Mouse (Mus musculus) spleen, embryonic (tissue): Measurements from ENCODE around the gene 2310039H08Rik.
"Not testable (repeated sequence)": the region's sequence is repeated elsewhere in the genome, so short reads cannot be mapped to it uniquely, and the experiment has no call there.

Source experiments
- CTCF ChIA-PET: fragments of 350-600 bp; sonication (Branson Sonifier 250); formaldehyde crosslinking; loops from one replicate; lab custom pipeline; 2022; lab: Charles Lee

Gene 2310039H08Rik

DNA sequence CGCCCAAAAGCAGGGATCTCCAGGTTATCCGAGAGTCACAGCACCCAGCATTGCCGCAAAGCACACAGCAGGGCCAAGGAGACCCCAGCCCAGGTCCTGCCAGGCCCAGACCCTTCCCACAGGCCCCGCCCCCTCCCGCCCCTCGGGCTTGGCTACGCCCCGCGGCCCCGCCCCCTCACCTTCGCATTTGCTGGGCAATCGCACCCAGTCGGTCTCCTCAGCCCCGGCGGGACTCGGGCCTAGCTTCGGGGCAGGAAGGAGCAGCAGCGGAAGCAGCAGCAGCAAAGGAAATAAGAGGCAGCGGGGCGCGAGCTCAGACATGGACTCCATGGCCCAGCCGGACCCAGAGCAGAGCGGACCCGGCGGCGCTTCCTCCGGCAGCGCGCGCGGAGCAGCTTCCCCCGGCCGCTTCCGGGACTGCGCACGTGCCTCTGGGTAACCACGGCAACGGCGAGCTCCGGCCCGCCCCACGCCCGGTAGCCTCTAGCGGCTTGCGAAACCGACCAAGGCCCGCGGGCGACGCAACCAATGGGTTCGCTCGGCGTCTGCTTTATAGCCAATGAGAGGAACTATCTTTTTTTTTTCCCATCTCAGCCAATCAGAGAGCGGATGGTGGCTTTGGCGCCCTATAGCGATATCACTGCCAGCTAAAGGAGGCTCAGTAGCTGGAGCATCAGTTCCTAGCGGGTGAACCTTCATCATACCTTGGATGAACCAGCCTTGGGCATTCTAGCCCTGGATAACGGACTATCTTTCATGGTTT is 20.5 kb upstream of the 2310039H08Rik start, which contains the start of gene Cnpy3:
Gene Cnpy3 (minus strand): TSS at position 421 of the 763 bp plus-strand sequence.
- CTCF ChIA-PET, result interaction anchor here (0.6 to 0.9 kb wide), 3 partner anchors 30 to 118 kb away, joined by 3 to 14 read pairs (median 4); partner anchors contain the start of gene Rpl7l1

DNA sequence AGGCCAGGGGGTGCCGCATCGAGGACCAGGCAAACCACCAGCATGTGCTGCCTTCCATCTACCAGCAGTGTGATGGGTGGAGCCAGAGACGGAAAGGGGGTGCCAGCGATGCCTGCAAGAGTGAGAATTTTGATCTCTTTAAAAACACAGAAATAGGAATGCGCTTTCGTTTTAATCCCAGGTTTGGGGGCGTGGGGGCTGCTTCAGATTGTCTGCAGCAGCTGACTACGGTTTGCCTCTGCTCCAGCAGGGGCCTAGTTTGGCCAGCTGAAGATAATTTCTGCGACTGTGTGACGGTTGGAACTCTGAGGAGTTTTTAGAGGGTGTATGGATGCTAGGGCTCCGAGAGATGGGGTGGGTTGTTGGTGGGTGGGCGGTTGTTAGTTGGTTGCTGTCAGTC is 13.7 kb upstream of the 2310039H08Rik start:
- CTCF ChIA-PET, result no interaction called here

DNA sequence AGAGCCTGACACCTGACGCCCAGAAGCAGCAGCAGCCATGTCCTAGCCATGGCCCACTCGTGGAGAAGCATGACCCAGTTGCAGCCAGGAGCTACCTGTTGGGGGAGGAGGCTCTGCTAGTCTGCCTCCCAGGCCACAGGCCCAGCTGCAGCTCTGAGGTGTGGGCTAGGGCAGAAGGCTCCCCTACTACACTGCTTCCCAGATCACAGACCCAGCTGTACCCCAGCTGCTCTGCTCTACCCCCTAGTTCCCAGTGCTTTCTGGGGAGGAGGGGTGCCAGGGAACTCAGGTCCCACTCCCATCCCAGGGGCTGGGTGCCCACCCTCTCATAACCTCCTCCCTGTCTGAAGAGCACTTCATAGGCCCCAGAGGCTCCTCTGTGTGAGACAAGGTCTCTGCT is 8.9 kb upstream of the 2310039H08Rik start, which contains the start of gene Ptcra:
Gene Ptcra (minus strand): TSS at position 169 of the 400 bp plus-strand sequence.
- CTCF ChIA-PET, result no interaction called here

DNA sequence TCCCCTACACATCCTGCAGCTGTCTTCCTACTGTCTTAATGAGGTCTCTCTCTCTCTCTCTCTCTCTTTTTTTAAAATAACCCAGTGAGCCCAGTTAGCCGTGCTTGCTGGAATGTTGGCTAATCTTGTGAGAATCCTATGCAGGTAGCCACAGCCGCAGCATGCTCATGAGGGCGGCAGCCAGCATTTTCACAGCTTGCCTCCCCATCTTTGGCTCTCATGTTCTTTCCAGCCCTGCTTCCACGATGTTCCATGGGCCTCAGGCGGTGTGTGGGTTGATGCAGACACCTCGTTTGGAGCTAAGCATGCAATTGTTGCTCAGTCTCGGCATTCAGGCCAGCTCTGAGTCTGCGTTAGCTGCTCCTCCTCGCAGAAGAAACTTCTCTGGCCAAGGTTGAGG is 7.5 kb upstream of the 2310039H08Rik start:
- CTCF ChIA-PET, result not testable (repeated sequence)

DNA sequence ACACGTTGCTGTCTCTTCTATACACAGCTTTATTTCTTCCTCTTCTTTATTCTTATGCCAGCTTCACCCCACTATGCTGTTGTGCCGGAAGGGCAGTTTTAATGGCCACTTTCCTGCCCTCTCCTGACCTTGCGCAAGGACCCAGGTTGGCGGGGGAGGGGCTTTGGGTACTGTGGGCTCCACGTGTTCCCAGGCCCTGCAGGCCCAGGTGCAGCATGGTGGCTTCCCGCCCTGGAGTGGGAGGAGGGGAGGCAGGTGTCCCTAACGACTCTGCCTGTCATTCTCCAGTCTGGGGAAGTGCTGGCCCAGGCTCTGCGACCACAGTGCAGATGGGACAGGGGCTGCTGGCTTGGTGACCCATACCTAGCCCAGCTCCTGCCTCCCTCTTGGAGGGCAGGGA is 4.6 kb upstream of the 2310039H08Rik start:
- CTCF ChIA-PET, result no interaction called here

DNA sequence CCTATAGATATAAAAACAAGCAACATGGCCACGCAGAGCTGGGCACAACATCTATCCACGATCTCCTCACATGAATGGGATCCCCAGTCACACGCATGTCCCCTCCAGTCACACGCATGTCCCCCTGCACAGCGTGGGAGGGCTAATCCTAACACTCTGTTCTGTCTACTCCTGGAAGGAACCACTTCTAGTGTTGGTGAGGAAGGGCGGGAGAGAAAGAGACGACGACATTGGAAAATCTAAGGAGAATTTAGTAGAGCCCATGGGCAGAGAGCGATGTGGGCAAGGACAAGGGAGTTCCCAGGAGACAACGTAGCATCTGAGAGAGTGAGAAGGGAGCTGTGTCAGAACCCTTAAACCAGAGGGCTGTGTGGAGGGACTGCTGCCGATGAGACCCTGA is 1.9 kb upstream of the 2310039H08Rik start:
- CTCF ChIA-PET, result no interaction called here

DNA sequence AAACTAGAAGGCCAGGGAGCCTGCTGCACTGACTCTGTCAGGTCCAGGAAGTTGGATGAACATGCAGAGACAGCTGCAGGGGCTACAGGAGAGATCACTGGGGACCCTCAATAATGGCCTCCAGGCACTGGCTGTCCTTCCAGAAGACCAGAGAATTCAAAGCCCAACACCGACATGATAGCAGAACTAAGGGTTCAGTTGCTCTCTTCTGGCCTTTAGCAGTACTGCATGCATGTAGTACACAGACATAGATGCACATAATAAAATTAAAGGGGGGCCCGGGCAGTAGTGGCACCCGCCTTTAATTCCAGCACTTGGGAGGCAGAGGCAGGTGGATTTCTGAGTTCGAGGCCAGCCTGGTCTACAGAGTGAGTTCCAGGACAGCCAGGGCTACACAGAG is 1.4 kb upstream of the 2310039H08Rik start:
- CTCF ChIA-PET, result interaction anchor here (0.6 to 0.7 kb wide), 2 partner anchors 96 to 189 kb away, joined by 3 read pairs; no protein-coding TSS in a partner anchor

DNA sequence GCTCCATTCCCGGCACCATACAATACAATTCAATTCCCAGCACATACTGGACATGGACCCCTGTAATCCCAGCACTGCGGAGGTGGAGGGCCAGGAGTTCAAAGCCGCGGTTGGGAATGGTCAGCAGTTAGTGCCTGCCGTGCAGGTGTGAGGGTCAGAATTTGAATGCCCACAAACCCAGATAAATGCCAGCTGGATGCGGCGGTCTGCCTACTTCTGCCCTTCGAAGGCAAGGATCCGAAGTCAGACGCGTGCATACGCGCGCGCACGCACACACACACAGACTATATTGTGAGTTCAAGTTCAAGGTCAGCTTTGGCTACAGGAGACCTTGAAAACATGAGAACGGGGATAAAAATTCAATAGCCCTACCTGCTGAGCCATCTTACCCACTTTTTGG is 819 bp upstream of the 2310039H08Rik start:
- CTCF ChIA-PET, result interaction anchor here (0.6 to 0.7 kb wide), 2 partner anchors 96 to 190 kb away, joined by 3 read pairs; no protein-coding TSS in a partner anchor

DNA sequence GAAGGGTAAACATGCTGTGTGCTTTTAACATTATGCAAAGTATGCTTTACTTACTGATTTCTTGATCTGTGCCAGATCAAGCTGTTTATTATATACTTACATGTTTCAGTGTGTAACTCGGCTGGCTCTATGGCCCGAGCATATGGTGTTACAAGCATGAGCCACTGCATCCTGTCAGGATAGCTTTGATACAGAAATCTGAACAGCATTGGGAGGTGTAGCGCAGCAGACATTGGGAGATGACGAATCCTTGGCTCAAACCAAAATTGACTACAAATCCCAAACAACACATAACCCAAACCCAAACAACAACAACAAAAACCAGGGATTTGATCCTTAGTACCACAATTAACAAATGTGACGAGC is 414 bp upstream of the 2310039H08Rik start:
- CTCF ChIA-PET, result interaction anchor here (0.7 kb wide), 1 partner anchor 190 kb away, joined by 3 read pairs; no protein-coding TSS in a partner anchor

DNA sequence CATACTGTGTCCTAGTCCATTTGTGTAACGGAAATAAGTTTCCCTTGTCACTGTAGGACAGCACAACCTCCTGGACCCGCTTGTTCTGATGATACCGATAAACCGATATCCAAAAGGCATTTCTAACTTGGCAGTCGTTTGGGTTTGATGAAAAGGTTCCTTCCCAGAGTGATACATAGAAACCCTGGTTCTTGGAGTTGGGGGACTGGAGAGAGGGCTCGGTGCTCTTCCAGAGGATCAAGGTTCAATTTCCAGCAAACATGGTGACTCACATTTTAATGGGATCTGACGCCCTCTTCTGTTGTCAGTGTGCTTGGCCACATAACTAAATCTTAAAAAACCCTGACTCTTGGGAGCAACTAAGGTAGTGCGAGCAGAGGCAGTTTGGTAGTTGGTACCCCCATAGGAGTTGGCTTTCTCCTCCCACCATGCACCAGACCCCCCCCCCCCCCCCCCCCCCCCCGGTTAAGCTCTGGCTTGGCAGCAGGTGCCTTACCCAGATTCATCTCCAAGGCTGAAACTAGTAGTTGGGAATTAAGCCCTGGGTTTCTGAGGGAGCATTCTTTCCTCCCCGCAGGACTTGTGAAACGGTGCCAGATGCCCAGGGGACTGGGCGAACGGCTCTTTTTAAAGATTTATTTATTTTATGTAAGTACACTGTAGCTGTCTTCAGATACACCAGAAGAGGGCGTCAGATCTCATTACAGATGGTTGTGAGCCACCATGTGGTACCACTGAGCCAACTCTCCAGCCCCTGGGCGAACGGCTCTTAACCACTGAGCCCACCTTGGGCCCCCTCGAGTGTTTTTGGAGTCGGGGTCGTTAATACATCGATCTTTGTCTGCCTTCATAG is 1.1 kb downstream of the 2310039H08Rik start:
- CTCF ChIA-PET, result interaction anchor here (0.5 kb wide), 1 partner anchor 140 kb away, joined by 5 read pairs; no protein-coding TSS in a partner anchor

DNA sequence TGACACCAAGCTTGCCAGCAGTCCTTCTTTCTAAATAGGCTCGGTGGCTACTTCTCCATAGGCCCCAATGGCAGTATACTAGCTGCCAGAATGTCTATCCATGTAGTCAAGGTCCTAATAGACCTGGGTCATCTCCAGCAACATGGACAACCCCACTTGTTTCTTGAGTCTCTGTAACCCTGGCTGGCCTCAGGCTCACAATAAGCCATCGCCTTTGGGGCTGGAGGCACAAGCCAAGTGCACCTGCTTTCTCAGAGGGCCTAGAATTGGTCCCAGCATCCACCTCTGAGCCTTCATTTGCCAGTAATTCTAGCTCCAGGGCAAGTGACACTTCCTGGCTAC is 1.7 kb downstream of the 2310039H08Rik start:
- CTCF ChIA-PET, result interaction anchor here (0.5 kb wide), 1 partner anchor 141 kb away, joined by 5 read pairs; no protein-coding TSS in a partner anchor

DNA sequence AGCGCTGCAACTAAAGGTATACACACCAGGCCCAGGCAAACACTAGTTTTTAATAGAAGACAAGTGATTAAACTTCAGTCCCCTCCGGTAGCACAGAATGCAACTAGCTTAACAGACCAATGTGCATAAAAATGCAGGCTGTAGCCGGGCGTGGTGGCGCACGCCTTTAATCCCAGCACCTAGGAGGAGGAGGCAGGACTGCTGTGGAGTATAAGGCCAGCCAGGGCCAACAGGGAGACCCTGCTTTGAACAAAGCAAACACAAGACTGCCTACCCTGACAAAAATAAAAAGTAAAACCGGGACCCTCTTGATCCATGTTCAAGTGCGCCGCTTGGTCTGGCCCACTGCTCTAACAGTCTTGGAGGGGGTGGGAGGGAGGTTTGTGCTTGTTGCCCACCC is 2.6 kb downstream of the 2310039H08Rik start:
- CTCF ChIA-PET, result no interaction called here

DNA sequence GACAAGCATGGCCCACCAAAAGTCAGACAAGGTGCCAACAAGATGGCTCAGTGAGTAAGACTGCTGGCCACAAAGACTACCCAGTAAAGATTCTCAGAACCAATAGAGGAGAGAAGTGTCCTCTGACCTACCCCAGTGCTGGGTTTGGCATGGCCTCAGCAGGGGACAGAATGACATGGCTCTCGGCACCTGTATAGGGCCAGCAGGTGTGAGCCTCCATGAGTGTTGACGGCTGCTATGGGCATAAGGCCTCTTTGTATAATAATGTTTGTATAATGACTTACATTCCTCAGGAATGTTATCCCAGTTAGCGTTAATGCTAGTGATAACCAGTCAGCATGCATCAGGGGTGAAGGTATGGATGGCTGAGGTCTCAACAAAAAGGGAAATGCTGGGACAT is 3.7 kb downstream of the 2310039H08Rik start:
- CTCF ChIA-PET, result interaction anchor here (0.5 kb wide), 1 partner anchor 18 kb away, joined by 5 read pairs; no protein-coding TSS in a partner anchor

DNA sequence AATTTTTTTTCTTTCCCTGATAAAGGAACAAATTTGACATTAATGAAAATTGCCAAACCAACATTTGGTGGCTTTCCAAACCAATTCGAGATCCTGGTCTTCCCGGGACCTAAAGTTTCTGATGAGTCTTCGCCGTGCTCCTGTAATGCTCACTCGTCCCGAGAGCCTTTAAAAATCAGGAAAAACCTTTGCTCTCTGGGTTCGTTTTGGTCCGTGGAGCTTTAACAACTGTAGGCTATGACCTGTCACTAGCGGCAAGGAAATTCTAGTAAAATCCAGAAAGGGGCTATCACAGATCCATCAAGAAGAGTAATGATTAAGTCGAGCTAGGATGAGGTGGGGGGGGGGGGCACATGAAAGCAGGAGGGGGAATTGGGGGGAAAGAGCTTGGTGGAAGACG is 9.4 kb downstream of the 2310039H08Rik start:
- CTCF ChIA-PET, result interaction anchor here (0.6 to 0.9 kb wide), 2 partner anchors 30 to 135 kb away, joined by 3 to 5 read pairs; partner anchors contain the start of gene Cnpy3

DNA sequence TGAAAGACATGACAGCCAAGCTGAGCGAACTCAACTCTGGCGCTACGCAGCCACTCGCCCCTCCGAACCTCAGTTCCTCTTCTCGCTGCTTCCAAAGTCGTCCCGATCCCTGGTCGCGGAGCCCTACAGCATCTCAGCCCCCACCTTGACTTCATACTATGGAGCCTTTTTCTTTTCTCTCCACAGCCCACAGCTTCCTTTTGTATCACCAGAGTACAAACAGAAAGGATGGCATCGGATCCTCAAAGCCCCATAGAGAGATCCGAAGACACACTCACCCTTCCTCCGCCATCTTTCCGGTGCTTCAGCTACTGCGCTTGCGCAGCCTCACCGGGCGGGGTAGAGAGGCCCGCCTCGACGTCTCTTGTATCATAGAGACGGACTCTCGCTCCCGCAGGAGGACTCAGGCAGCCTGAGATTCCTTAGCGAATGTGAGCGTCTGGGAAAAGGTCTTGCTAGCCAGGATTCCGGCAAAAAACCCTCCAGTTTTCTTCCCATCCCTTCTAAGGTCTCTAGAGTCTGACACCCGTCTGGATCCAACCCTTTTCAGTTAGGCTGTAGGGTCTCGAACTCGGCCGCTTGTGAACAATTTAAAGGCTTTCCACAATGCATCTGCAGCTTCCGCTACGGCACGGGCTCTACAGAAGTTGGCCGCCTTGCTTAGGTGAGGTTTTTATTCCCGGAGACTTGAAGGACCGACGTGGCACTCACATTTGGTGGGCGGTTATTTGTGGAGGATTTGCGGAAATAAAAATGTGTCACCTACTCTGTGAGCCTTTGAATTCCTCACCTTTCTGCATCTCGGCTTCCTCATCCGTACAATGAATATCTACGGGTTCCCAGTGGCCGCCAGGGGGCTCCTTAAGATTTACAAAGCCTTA is 10.1 kb downstream of the 2310039H08Rik start, which contains the start of gene Rpl7l1:
Gene Rpl7l1 (minus strand): TSS at position 332 of the 881 bp plus-strand sequence.
- CTCF ChIA-PET, result interaction anchor here (0.6 to 1.1 kb wide), 3 partner anchors 10 to 136 kb away, joined by 3 to 5 read pairs (median 3); partner anchors contain the start of genes 2310039H08Rik and Cnpy3

DNA sequence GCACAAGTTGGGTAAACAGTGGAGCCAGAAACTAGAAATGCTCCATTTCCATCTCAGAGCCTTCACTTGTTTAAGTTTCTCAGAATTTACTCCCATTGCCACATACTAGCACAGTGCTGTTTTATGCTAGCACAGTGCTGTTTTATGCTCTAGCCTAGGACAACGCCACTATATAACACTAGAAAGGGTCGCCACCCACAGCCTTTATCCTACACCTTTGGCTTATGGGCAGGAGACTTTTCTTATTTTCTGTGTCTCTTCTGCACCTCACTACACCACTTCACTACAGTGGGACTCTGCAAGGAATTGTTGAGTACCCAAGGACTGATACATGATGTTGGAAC is 10.8 kb downstream of the 2310039H08Rik start:
- CTCF ChIA-PET, result interaction anchor here (0.7 to 1.1 kb wide), 2 partner anchors 11 to 93 kb away, joined by 3 read pairs; partner anchors contain the start of gene 2310039H08Rik

DNA sequence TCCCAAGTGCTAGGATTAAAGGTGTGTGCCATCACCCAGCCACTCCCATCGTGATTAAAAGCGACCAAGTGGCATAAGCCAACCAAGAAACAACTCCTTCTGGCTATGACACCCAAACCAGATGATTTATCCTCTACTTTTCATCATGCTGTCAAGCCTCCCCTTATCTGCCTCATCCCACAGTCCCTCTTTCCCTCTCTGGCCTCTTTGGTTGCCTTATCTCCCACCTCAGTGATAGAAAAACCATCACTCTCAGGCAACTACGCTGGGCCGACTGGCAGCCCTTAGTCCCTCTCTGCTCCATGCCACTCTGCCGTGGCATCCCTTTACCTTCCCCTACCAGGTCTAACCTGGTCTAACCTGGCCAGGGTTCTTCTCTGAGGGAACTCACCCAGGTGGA is 14.5 kb downstream of the 2310039H08Rik start:
- CTCF ChIA-PET, result no interaction called here

DNA sequence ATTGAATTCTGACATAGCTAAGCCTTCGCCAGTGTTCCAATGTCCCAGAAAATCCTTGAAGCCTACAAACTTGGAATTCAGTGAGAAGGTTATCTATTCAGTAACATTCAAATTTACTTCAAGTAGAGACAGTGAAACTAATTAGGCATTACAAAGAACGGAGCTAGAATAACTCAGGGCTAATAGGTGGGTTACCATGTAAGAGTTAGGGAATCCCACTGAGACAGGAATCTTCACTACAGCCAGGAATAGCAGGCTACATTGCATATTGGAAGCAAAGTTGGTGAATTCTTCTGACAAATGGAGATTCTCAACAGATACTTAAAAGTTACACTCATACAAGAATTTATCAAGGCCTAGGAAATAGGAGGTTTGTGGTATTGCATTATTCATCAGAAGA is 15.5 kb downstream of the 2310039H08Rik start:
- CTCF ChIA-PET, result interaction anchor here (0.7 kb wide), 1 partner anchor 39 kb away, joined by 4 read pairs; no protein-coding TSS in a partner anchor

DNA sequence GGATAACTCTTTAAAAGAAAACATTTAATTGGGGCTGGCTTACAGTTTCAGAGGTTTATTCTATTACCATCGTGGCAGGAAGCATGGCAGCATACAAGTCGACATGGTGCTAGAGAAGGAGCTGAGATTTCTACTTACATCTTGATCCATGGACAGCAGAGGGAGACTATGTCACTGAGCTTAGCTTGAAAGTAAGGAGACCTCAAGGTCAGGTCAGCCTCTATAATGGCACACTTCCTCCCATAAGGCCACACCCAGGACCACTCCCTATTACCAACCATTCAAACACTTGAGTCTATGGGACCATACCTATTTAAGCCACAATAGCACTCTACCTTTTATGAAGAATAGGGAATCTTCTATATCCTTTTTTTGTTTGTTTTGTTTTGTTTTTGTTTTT is 20.5 kb downstream of the 2310039H08Rik start:
- CTCF ChIA-PET, result no interaction called here

DNA sequence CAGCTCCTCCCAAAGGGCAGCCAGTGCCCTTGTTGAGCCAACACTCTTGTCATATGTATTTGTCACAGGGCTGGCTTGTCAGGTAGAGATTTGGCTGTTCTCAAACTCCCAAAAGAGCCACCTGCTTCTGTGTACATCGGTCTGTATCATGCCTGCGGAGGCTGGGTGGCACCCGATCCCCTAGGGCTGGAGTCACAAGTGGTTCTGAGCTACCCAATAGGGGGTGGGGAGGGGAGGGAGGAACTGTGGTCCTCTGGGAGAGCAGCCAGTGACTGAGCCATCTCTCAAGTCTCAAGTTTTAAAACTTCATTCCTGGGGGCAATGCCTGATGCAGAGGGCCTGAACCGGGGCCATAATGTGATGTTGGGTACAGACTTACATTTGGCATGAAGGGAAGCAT is 24.3 kb downstream of the 2310039H08Rik start:
- CTCF ChIA-PET, result interaction anchor here (0.6 to 0.7 kb wide), 3 partner anchors 30 to 293 kb away, joined by 3 to 5 read pairs (median 3); no protein-coding TSS in a partner anchor
